Mouse (Mus musculus): ENCODE data around the gene Btg2.

DNA sequence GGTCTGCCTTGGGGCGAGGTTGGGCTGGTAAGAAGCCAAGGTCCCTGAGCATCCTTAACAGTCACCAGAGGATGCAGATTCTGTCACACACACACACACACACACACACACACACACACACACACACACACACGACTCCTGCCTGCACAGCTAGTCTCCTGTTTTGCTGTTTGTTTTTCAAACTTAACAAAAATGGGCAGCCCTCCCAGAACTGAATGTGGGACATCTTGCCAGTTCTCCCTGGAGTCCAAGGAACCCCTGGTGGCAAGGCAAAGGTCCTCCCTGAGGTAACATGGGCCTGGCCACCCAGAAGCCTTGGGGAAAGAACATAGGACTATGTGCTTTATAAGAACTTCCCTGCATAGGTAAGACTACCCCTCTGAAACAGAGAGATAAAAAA lies 37.0 kb downstream of the Btg2 start:
- TF ChIP-seq CTCF (IDR thresholded peaks at IDR 0.05; ENCODE audit: borderline replicate concordance, control insufficient read depth, extremely low read depth, insufficient read depth, low read length, poor library complexity) (no peak), POLR2A (IDR thresholded peaks at IDR 0.05; ENCODE audit: control insufficient read depth, extremely low read depth, insufficient read depth, low read length, poor library complexity) (no peak)
